Mouse (Mus musculus): ENCODE measurements around the gene Btg3.

Gene Btg3

DNA sequence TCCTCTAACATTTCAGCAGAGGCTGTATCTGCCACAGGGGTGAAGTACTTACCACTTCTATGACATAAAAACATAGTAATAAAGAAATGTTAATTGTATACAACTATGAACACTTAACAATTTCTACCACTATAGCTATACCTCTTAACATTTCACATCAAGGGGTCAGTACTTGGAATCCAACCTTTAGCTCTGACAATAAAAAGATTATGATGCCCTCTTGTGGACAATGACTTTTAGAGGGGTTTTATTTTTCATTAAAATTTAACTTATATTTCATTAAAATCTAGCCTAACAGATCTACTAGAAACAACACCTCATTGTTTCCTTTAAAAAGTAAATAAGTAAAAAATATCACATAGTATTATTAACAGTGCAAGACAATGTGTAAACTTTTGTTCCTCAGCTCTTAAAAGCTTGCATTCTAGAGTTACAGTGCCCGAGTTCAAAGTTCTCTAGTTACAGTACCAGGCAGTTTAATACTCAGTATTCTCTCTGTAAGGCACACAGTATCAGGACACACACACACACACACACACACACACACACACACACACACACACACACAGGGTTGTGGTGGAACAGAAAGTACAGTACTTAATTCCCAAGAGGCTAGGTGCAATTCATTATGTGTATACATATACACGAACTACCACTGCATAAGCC is 30.2 kb downstream of the Btg3 start:
- no peak for DNase-seq (ENCODE audit: low spot score)

- no peak for DNase-seq (ENCODE audit: low spot score)
Observed at GRCm38 (mm10) chr16:78343792-78344191, 33.2 kb downstream of the Btg3 start.

- DNase-seq (ENCODE audit: low spot score) = no peak
Observed at GRCm38 (mm10) chr16:78342767-78343166, 34.2 kb downstream of the Btg3 start.

GRCm38 (mm10) chr16:78341356-78341755 is 35.6 kb downstream of the Btg3 start:
- no peak for DNase-seq (ENCODE audit: low spot score)

GRCm38 (mm10) chr16:78337226-78337625 is 39.8 kb downstream of the Btg3 start:
- no peak for DNase-seq (ENCODE audit: low spot score)

- DNase-seq (ENCODE audit: low spot score) = no peak
Observed at GRCm38 (mm10) chr16:78327999-78328398, 49.0 kb downstream of the Btg3 start.

- no peak for DNase-seq (ENCODE audit: low spot score)
Observed at GRCm38 (mm10) chr16:78327562-78327961, 49.4 kb downstream of the Btg3 start.

DNA sequence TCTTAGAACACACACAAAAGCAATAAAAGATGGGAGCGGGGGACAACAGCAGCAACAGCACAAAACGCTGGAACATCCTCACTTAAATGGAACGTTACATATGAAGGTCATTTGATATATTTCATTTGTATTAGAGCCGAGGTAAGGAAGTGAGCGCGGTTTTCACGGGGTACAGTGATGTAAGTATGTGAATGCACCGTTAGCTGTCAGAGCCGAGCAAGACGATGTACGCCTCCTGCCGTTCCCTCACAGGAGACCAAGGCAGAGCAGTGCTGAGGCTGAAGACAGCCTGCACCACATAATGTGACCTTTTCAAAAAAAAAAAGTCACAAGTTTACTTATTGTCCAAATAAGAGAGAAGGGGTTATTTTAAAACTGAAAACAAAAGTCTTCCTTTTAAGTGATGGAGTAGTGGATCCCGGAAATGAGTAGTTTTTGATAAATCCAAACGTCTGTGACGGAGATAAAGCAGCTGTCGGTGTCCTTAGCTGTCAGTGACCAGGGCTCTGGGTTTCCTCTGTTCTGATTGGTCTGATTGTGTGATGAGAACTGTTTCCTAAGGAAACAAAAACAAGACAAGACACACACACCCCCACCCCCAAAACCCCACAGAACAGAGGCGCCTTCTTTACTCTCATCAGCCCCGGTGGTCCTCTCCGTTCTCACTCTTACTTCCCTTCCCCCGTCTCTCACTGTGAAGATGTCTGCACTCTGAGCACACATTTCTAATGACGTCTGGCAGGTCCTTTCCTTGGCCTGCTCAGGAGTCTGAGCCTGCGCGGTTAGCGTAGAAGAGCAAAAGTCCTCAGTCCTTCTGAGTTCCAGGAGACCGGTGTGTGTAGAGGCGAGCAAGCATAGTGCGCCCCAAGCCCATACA is 50.8 kb downstream of the Btg3 start:
- DNase-seq (ENCODE audit: low spot score) = no peak

- no peak for DNase-seq (ENCODE audit: low spot score)
Observed at GRCm38 (mm10) chr16:78322140-78322539, 54.9 kb downstream of the Btg3 start.

DNA sequence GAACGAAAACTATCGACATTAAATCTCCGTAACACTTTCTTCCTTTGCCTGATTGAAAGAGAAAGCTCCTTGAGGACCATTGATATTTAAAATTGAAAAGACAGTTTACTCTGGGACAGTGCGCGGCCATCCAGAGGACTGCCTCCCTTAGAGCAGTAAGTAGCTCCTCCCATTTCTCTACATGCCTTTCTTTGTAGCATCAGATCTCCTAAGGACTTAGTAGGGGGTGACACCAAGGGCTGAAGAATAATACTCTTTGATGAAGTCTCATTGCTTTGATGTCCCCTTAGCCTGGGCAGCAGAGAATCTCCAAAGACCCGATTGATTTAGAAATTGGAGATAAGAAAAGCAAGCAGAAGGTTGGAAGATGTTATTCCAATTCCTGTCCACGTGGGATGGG is 55.4 kb downstream of the Btg3 start:
- peak; percentile 67 for DNase-seq (ENCODE audit: low spot score)

- DNase-seq (ENCODE audit: low spot score) = no peak
Observed at GRCm38 (mm10) chr16:78319711-78320110, 57.3 kb downstream of the Btg3 start.

GRCm38 (mm10) chr16:78317960-78318359 is 59.0 kb downstream of the Btg3 start:
- no peak for DNase-seq (ENCODE audit: low spot score)

DNA sequence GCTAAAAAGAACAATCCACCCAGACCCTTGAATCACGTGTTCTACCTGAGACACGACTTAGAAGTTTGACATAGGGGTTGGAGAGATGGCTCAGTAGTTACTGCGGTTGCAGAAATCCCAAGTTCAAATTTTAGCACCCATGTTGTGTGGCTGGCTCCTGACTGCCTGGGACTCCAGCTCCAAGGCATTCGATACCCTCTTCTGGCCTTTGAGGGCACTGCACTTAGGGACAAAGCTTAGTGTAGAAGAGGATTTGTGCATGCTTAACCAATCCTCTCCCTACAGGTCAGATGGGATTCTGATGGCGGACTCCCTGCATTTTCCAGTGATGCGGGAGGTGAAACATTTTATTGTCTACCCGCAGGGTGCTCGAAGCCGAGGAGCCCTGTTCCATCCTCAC is 60.1 kb downstream of the Btg3 start:
- peak; percentile 54 for DNase-seq (ENCODE audit: low spot score)

DNA sequence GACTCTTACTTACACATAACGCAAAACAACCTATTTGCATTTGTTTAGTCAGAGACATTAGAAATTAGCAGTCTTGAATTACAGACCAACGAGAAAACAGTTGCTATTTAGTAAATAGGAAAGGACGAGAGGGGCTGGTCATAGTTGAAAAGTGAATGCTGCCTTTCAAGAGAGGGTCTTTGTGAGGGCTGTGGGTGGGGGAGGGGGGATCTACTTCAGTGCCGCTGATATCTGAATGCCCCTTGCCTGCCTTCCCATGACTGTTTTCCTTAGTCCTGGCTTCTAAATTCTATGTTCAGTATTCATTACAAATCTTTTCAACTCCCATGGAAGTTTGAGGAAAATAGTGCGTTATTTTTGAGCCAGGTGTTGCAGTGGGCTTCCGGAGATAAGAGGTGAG is 63.0 kb downstream of the Btg3 start:
- peak; percentile 51 for DNase-seq (ENCODE audit: low spot score)

- no peak for DNase-seq (ENCODE audit: low spot score)
Observed at GRCm38 (mm10) chr16:78313135-78313887, 63.7 kb downstream of the Btg3 start.

- no peak for DNase-seq (ENCODE audit: low spot score)
Observed at GRCm38 (mm10) chr16:78309258-78309657, 67.7 kb downstream of the Btg3 start.

DNA sequence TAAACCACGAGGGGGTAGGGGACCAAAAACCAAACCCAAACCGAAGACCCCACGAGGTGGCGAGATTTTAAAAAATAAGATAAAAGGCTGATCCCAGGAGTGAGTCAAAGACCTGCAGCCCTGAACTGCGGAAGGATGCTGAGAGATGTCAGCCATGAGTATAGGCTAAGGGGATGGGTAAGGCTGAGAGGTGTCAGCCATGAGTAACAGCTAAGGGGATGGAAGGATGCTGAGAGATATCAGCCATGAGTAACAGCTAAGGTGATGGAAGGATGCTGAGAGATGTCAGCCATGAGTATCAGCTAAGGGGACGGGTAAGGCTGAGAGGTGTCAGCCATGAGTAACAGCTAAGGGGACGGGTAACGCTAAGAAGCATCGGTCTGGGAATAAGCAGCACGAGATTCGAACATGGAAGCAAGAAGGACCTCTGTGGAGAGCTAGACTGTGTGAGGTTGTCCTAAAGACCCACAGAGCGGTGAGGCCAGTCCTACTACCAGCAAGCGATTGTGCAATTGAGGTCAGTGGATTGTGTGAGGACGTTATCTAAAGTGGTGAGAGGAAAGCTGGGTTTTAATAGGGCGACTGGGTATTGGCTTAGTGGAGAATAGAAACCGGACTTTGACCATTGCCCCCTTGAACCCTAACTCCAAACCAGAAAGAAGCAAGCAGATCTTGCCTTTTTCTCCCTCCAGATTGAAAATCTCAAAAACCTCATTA is 69.4 kb downstream of the Btg3 start:
- no peak for DNase-seq (ENCODE audit: low spot score)

GRCm38 (mm10) chr16:78306606-78307005 is 70.4 kb downstream of the Btg3 start:
- DNase-seq (ENCODE audit: low spot score) = no peak

GRCm38 (mm10) chr16:78305606-78306100 is 71.3 kb downstream of the Btg3 start:
- no peak for DNase-seq (ENCODE audit: low spot score)

DNA sequence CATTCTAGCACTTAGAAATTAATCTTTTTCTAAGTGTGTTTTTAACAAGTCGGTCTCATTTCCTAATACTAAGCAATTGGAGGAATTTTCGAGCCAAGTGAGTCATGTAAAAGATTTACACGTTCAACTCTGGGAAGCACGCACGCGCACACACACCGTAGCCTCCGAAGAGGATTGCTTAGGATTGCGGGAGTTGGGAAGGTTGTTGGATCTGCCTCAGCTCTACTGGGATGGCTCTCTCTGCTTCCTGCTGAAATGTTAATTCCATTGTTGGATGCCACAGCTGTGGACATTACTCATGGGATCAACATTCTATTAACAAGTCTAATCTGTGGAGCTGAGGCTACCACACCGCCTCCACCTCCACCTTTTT is 74.3 kb downstream of the Btg3 start:
- DNase-seq (ENCODE audit: low spot score) = peak; percentile 67

DNA sequence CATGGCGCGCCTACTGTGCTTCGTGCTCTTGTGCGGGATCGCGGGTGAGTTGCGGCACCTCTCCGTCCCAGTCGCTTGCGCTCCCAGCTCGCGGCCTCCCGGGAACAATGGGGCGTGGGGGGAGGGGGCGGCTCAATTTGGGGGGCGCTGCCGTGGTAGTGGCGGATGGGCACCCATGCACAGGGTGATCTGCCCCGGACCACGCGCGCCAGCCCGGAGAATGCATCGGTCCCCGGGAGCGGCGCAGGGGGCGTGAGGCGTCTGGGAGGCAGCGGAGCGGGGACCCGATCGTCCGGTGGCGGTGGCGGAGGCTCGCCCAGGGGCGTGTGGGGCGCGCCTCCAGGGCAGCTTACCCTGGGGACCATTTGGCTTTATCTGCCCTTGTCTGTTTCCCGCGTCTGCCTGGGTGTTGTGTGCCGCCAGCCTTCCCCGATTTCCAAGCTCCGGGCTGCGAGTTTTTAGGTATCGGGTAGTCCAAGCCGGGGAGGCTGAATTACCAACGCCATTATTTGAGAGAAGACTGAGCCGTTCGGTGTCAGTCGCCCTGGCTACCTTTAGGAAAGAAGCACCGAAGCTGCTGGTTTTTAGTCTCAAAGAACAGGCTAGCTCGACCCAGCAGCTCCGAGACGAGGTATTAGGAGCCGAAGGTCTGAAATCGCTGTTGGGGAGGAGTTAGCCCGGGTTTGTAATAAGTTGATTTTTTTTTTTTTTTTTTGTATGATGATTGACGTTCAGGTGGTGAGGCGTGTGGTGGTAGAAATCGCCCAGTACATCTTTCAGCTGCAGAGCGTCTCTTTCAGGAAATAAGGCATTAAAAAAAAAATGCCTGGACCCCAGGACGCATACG is 74.9 kb downstream of the Btg3 start:
- peak; percentile 59 for DNase-seq (ENCODE audit: low spot score)
